Mouse (Mus musculus) CD8-positive naive resting alpha-beta T cell, adult 2 months (primary cell): Measurements from ENCODE around the gene Snx17.

ENCODE experiments used
- DNase-seq, 2 experiments: peaks; one replicate each; pipeline ENCODE4 v3.0.0; 2022; ENCODE audit warnings: low read depth in 2 of 2, low spot score in 2 of 2

Gene Snx17

DNA sequence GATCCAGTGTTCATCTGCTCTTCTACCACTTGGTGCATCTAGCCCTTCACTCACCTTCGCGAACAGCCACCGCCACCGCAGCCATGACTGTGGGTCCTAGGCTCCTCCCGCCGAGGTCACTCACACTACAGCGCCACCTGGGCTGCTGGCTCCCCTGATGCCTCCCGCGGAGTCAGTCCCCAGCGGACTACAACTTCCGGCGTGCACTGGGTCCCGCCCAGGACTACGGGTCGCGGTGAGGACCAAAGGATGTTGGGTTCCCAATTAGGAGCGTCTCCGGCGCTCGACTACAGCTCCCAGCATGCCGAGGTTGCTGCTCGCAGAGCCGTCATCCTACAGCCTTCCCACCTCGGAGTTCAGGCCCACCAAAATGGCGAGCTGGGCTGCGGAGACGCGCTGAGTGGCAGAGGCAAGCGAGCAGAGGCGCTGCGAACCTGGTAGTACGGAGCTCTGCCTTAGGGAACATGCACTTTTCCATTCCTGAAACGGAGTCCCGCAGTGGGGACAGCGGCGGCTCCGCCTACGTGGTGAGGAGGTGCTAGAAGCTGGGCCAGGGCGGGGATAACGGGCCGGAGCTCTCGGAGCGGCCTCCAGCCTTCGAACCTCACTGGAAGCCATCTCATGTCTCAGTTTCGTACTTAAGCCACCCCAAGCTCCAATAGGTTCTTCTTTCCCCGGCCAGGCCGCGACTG, at the start of gene Snx17, which contains the start of gene Eif2b4:
Gene Snx17, plus strand, starts transcription at position 289 of the 692 bp plus-strand sequence.
Gene Eif2b4, minus strand, starts transcription at position 492 of the 692 bp plus-strand sequence.
- peak; percentile 99 for DNase-seq

DNA sequence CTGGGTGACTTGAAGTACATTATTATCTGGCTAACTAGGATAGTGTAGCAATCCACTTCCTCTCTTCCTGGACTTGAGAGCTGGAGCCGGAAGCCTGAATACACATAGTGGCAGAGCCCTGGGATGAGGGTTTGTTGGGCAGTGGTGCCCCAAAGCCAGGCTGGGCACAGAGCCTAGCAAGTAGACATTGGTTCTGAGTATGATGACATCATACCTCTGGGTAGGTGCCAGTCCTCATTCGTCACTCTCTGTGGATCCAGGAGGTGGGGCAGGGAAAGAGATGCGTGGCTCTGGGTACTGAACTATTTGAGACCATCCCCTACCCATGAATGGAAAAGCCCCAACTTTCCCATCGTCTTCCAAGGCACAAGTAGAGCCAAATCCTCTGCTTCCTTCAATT, 43.2 kb upstream of the Snx17 start:
- no peak for DNase-seq

DNA sequence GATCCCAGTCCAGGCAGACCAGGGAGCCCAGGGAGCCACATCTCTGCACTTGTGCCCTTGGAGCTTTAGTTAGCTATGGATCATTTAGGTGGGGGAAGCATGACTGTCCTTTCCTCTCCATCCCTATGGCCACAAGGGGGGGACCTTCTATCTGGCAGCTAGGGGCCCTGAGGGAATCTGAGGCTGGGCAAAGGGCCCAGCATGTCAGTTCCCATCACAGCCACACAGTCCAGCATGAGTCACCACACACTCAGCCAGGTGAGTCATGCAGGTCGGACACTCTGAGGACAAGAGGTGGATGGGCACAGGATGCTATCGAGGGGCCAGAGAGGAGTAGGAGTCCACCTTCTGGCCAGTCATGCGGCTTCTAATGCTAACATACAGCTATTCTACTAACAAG, 41.3 kb upstream of the Snx17 start:
- DNase-seq, result no peak

DNA sequence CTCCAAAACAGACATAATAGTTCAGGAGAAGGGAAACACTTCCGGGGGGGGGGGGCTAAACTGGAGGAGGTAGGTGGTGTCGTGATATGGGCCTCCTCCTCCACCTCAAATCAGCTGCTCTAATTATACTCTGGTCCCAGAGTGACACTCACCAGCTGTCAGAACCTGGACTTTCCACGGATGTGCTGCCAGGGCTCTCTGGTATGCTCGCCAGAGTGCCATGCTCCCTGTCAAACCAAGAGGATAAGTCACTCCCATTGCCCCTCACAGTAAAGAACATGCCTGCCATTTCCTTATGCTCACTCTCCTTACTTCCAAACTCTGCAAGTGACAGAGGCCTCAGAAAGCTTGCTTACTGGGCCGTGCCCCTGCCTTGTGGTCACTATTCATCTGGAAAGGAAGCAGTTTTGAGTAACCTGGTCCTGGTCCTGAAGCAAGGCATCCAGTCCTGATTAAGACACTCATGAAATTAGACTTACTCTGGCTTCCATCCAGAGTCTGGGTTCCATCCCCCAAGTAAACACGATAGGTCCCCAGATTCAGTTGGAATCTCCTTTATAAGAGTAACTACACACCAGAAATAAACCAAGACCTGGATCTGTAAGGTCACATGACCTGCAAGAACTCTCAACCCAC, 39.4 kb upstream of the Snx17 start:
- no peak for DNase-seq

DNA sequence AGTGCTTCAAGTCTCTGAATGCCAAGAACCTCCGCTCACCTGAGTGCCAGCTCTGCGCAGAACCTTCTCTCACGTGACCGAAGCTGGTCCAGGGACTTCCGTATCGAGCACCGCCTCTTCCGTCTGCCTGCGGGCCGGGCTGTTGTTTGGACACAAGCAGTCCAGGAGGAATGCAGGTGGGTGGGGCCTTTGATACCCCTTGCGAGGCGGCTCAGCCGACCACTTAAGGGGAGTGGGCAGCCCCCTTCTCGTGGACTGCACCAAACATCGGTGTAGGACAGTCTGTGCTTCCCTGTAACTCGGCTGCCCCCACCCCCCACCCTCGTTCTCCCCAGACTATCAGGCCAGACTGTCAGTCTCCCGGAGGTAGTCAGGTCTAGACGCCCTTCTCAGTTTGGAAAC, 38.9 kb upstream of the Snx17 start, which contains the start of gene Mpv17:
Gene Mpv17, minus strand, starts transcription at position 100 of the 402 bp plus-strand sequence.
- DNase-seq, result peak; percentile 41 to 57

DNA sequence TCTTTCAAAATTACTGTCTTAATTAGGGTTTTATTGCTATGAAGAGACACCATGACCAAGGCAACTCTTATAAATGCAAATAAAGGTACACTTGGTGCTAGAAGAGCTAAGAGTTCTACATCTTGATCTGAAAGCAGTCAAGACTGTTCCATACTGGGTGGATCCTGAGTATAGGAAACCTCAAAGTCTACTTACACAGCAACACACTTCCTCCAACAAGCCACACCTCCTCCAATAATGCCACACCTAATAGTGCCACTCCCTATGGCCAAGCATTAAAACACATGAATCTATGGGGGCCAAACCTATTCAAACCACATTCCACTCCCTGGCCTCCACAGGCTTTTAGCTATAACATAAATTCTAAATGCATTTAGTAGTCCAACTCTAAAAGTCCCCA, 30.6 kb upstream of the Snx17 start:
- no peak for DNase-seq

DNA sequence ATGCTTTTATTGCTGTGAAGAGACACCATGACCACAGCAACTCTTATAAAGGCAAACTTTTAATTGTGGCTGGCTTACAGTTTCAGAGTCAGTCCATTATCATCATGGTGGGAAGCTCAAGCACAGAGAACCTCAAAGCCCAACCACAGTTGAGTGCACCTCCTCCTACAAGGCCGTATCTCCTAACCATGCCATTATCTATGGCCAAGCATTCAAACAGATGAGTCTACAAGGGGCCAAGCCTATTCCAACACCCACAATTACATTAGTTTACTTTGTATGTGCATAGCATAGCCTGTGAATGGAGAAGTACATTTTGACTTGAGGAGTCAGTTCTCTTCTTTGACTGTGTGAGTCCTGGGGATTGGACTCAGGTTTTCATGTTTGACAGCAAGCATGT, 28.1 kb upstream of the Snx17 start:
- no peak for DNase-seq

DNA sequence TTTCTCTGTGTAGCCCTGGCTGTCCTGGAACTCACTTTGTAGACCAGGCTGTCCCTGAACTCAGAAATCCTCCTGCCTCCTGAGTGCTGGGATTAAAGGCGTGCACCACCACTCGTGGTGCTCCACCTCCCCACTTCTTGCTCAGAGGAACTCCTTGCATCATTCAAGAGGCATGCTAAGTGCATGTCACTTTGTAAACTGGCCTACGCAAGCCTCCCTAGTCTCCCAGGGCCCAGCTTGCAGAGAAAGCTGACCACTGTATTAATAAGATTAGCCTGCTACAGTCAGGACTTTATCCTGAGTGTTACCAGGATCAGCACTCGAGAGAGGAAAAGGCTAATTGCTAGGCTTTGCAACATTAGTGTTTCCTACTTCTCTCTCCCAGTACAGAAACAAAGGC, 24.4 kb upstream of the Snx17 start:
- no peak for DNase-seq

DNA sequence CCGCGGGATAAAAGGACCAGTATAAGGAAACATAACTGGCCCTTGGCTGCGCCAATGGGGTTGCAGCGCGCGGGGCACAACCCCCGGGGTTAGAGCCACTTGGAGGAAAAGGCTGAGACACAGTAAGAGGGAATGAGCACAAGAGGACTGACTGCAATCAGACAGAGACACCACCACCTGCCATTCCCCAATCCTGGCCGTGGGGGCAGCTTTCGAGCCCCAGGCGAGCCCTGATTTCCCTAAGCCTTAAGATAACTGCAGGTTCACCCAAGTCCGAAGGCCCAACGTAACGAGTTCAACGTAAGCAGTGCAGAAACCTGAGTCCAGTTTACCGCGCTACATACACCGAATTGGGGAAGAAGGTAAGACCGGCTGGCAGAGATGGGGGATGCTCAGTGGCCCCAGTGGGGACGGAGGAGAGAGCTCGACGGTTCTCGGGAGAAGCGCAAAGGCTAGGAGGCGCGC, 13.7 kb upstream of the Snx17 start:
- no peak for DNase-seq

DNA sequence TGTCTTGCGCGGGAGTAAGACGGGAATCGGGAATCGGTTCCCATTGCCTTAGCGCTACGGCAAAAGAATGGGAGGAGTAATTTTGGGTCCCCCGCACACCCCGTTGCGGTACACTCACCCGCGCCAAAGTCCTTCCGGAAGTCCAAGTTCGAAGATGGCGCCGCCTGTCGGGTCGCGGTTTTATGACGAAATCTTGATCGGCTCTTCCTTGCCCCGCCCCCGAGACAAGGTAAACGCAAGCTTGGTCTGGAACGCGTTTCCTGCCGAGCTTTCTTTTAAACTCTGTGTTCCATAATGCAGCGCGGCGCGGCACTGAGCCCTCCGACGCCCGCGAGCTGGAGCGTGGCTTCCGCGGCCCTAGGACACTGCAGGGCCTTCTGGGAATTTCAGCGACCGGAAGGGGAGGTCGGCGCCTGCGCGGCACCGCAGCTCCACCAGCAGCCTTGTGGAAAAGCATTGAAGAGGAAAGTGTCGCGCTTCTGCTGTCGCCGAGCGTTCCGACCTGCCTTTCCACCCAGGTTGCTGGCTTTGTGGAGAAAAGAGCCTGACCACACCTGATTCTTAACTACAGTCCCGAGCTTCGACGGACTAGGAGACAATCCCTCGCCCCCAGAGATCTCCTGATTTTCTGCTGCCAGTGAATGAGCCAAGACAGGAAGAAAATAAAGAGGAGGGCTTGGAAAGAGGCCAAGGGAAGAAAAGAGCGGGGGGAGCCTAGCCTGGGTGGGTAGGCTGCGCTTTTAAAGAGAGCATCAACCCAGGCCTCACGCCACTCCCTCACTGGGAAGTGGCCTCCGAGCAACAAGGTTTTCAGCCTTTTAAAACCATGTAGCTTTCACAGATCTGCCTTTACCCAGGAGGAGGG, 13.0 kb upstream of the Snx17 start, which contains the start of the genes Gm29609 and Gtf3c2:
Gene Gm29609, minus strand, starts transcription at position 146 of the 865 bp plus-strand sequence.
Gene Gtf3c2, minus strand, starts transcription at position 379 of the 865 bp plus-strand sequence.
- peak; percentile 95 to 97 for DNase-seq

DNA sequence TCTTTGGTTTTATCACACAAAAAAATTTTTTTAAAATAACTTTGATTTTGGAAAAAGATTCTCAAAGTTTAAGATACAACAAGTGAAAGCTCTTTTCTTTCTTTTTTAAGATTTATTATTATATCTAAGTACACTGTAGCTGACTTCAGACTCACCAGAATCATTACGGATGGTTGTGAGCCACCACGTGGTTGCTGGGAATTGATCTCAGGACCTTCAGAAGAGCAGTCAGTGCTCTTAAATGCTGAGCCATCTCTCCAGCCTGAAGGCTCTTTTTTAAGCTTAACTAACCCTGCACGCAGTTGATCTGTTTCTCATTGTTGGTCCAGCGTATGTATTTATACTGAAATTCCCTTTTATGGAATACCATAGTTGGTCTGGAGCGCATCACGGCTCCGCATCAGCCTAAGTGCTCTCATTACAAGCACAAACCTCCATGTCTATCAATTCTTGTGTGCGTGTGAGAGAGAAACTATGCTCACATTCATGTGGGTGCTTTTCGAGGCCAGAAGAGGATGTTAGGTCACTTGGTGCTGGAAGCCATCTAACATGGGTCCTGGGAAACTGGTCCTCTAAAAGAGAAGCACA, 11.8 kb upstream of the Snx17 start:
- no peak for DNase-seq

DNA sequence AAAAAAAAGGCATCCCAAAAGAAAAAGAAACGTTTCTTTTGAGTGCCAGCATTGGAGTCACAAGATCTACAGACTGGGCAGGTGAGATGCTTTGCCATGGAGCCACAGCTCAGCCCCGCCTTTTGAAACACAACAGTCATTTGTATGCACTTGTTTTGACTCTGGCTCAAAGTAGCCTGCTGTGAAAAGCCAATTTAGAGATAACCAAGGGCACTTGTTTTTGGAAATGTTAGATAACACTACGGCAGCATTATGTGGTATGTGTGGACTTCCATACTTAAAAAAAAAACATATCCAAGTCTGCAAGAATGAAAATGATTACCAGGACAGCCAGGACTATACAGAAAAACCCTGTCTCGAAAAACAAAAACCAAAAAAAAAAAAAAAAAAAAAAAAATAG, 9.3 kb upstream of the Snx17 start:
- DNase-seq, result no peak

DNA sequence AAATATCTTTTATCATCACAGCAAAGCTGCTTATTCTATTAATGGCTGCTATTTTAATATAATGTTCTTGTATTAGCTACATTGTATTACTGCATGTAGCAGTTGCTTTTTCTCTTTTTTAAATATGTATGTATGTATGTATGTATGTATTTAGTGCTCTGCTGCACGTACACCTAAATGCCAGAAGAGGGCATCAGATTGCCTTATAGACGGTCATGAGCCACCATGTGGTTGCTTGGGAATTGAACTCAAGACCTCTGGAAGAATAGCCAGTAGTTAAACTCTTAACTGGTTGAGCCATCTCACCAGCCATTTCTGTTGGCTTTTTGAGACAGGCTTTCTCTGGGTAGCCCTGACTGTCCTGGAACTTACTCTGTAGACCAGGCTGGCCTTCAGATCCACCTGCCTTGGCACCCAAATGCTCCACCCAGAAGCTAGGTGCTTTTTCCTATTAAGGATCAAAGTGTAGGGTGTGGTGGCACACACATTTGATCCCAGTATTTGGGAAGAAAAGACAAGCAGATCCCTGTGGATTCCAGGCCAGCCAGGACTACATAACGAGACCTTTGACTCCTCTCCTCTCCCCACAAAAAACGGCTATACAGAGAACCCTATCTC, 4.7 kb upstream of the Snx17 start:
- no peak for DNase-seq

DNA sequence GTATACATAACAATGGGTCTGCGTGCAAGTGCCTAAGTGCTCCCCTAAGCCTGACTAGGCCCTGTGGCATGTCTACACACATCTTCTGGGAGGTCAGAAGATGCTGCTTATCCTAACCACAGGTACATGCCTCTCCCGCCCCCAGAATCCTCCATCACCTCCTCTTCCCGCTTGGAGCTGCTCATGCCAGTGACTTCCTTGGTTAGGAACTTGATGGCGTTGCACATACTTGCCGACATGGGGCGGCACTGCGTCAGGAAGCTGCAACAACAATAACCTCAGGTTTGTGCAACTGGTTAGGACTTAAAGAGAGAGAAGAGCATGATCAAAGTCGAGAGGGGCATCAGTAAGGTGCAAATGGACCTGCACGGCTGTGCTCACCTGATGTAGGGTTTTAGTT, 2.8 kb upstream of the Snx17 start:
- DNase-seq, result no peak

DNA sequence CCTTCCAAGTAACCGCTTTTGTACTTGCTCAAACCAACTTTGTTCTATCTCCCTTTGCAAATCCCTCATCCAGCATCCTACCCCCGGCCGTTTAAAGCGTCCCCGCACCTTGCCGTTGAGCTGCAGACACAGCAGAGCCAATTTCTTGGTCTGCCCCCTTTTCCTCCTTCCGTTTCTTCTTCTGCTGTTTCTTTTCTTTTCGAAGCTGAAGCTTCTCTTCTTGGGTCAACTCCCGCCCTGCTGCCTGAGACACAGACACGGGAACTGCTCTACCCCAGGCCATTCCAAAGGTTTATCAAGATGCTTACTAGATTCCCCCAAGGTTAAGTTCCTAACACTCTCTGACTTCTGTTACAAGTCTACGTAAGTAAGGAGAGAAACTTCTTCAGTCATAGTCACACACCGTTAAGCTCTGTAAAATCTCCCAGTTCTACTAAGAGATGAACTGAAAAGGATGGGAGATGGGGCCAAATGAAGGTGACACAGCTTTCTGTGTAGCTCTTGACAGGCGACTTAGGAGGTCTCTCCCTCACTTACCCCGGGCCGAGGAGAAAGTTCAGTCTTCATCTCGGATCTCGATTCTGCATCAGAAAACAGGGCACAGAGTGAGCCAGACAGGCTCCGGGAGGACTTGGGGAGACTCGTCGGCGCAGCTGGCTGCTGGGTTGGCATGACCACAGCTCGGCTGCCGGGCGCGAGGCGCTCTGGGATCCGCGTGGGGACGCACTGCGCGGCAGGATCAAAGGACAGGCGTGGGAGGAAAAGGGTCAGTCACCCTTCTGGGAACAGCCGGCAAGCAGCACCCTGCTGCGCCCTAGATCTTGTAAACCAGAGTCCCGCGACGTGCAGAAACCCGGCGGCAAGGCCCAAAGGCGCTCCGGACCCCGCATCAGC, 735 bp upstream of the Snx17 start:
- DNase-seq, result no peak

DNA sequence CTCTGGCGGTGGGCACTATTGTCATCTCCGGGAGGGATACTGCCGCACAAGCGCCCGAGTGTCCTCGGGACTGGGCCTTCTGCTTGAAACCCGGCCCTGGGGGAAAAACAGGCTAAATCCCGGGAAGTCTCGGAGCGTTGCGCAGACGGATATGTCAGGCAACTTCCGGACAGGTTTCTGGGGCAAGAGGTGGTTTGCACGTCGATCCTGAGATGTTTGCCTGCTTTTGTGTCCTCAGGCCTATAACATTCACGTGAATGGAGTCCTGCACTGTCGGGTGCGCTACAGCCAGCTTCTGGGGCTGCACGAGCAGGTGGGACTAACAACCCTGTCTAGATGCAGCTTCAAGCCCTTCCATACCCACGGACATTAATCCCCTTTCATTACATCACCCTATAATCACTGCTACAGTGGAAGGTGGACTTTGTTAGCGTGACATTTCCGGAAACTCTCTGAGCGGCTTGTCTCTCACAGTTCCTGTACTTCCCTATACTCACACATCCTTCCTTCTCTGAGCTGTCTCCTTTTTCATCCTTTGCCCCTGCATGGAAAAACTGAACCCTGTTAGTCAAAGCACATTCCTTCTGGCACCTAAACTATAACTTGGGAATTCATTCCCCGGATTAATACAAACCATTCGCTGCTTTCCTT, 729 bp downstream of the Snx17 start:
- no peak for DNase-seq

DNA sequence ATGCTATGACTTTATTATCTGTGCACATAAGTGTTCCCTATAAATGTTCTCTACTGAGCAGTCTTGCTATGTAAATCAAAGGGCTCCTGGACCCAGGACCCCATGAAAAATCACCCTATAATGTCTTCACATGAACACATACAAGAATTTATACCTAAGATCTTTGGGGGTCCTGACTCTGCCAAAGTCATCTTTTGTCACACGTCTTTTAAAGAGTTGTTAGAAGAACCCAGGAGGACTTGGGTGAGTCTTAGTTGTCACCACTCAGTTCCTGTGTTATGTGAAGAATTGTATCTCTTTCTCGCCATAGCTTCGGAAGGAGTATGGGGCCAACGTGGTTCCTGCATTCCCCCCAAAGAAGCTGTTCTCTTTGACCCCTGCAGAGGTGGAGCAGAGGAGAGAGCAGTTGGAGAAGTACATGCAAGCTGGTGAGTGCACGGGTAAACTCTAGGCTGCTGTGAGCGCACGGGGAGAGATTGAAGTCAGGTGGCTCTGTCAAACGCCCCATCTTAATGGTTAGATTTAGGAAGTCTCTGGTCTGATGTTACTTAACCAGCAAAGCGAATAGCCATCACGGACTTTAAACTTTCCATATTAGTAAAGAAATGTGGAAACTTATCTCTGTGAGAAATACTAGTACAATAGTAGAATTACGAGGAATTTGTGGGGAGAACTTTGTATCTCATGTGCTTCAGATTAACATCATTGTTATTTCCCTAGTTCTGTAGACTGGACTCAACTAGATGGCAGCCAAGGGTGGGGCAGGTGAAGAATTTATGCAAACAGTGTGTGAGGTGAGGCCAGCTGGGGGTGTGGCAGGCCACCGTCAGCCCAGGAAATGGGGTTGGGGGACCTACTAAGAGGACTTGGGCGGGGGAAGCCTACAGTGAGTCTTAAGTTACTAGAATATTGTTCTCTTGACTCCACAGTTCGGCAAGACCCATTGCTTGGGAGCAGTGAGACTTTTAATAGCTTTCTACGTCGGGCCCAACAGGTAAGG, 1.8 kb downstream of the Snx17 start:
- DNase-seq, result no peak

DNA sequence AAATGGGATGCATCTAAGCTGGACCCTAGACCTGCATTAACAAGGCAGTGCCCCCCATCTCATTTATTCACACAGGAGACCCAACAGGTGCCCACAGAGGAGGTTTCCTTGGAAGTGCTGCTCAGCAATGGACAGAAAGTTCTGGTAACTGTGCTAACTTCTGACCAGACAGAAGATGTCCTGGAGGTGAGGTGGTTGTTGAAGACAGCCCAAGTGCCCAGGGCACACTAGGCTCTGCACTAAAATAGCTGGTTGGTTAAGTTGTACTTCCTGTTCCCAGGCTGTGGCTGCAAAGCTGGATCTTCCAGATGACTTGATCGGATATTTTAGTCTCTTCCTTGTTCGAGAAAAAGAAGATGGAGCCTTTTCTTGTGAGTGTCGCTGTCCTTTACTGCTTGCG, 2.6 kb downstream of the Snx17 start:
- DNase-seq, result no peak
